ENCODE assay signal across 11 mouse cellular contexts in the genomic region with DNA sequence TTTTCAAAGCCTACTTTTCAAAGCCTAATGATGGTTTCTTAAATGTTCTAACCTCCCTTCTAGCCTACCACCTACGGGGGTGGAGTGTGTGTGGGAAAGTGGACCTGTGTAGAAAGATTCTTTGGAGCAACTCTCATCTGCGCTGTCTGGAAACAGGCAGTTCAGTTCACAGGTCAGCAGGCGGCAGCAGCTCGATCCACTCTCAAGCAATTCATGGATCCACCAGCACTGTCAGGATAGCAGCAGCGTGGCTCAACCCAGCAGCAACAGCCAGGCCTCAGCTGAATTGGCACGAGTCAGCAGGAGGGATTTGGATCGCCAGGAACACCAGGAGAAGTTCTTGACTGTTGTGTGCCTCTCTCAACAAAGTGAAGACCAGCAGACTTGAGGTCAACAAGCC. TPM values are rescaled to one million over a fixed set of nuclear protein-coding genes. Genes with fewer than 3 reads are reported as not detected.
DNase-seq lines count a peak whose midpoint lies in the region; ATAC-seq and TF ChIP-seq lines count a peak whose summit lies in the region.
"Had no signal": no experiment of that assay in that cellular context is flagged by ENCODE, and none has a peak within 500 bp of the region (broad histone marks: within the 10 kb centered on the region; RNA-seq: fewer than 3 reads in every experiment).

No protein-coding gene starts in this region.

- peak in 1 of 2 experiments; percentile 58 for DNase-seq in cerebellum, adult 2 months
- DNase-seq in cerebellum, adult 11 months, result no peak
- DNase-seq in kidney, adult 18-20 months, result peak; percentile 27
- peak; percentile 41 for DNase-seq in urinary bladder, postnatal 14 days (ENCODE audit: low spot score)
- no peak for DNase-seq in urinary bladder, adult 2 months (ENCODE audit: low spot score)
- no peak for DNase-seq in thymus, postnatal 25 days
- no peak for DNase-seq in hindbrain, embryonic 11.5 days (ENCODE audit: low spot score)

- TF ChIP-seq POLR2A in cerebellum, adult 2 months (IDR thresholded peaks at IDR 0.05; ENCODE audit: borderline replicate concordance, insufficient read depth, low read length), result no peak

- no peak for ATAC-seq in kidney, embryonic 15.5 days (replicated peaks; ENCODE audit: low FRiP score)
- ATAC-seq in hindbrain, embryonic 11.5 days (ENCODE audit: low FRiP score), result no peak
- ATAC-seq: intestine, embryonic 16.5 days had no signal

- H3K4me2 ChIP-seq in kidney, embryonic 15.5 days, result no peak overlapping the region
- no peak overlapping the region for H3K4me2 ChIP-seq in hindbrain, embryonic 11.5 days (replicated peaks; ENCODE audit: low read depth, low read length)
- H3K4me2 ChIP-seq: forebrain, embryonic 12.5 days; liver, embryonic 15.5 days had no signal

- TF ChIP-seq CTCF in cerebellum, adult 2 months (IDR thresholded peaks at IDR 0.05; ENCODE audit: borderline replicate concordance, insufficient read depth, low read depth, low read length), result peak; percentile 50

- no peak overlapping the region for H3K4me3 ChIP-seq in cerebellum, adult 2 months (replicated peaks; ENCODE audit: insufficient read depth, low read depth, low read length)
- no peak overlapping the region for H3K4me3 ChIP-seq in kidney, embryonic 15.5 days (replicated peaks)
- no peak overlapping the region for H3K4me3 ChIP-seq in hindbrain, embryonic 11.5 days (ENCODE audit: low read depth, low read length)
- H3K4me3 ChIP-seq: forebrain, embryonic 12.5 days; liver, embryonic 15.5 days had no signal

- H3K9ac ChIP-seq in kidney, embryonic 15.5 days, result no peak overlapping the region
- H3K9ac ChIP-seq in hindbrain, embryonic 11.5 days (ENCODE audit: low read depth, low read length), result no peak overlapping the region
- H3K9ac ChIP-seq: forebrain, embryonic 12.5 days; liver, embryonic 15.5 days had no signal

- no peak overlapping the region for H3K27ac ChIP-seq in cerebellum, adult 2 months (ENCODE audit: insufficient read depth, low read length)
- no peak overlapping the region for H3K27ac ChIP-seq in kidney, embryonic 15.5 days
- no peak overlapping the region for H3K27ac ChIP-seq in hindbrain, embryonic 11.5 days (ENCODE audit: low read depth, low read length)
- H3K27ac ChIP-seq: forebrain, embryonic 12.5 days; liver, embryonic 15.5 days had no signal

- H3K9me3 ChIP-seq in kidney, embryonic 15.5 days (replicated peaks), result no peaks in the 10 kb centered on the region
- H3K9me3 ChIP-seq in hindbrain, embryonic 11.5 days (ENCODE audit: control insufficient read depth, low read length), result no peaks in the 10 kb centered on the region
- H3K9me3 ChIP-seq: forebrain, embryonic 12.5 days; liver, embryonic 15.5 days had no signal

- H3K27me3 ChIP-seq in cerebellum, adult 2 months (ENCODE audit: control insufficient read depth, insufficient read depth, low read length), result no peaks in the 10 kb centered on the region
- H3K27me3 ChIP-seq in kidney, embryonic 15.5 days, result peaks cover 4% of the 10 kb centered on the region
- H3K27me3 ChIP-seq in hindbrain, embryonic 11.5 days (ENCODE audit: control insufficient read depth, insufficient read depth, low read length), result no peaks in the 10 kb centered on the region
- H3K27me3 ChIP-seq: forebrain, embryonic 12.5 days; liver, embryonic 15.5 days had no signal

- WGBS in cerebellum, adult 2 months, result 59% methylated on average over 7 of the region's 7 CpGs
- 45% methylated on average over 7 of the region's 7 CpGs for WGBS in kidney, embryonic 15.5 days
- 44% methylated on average over 7 of the region's 7 CpGs for WGBS in hindbrain, embryonic 11.5 days

- peaks cover 4% of the 10 kb centered on the region; the same call in 1 of the 2 replicates for H3K4me1 ChIP-seq in cerebellum, adult 2 months (ENCODE audit: control insufficient read depth, insufficient read depth, low read length)
- H3K4me1 ChIP-seq in kidney, embryonic 15.5 days, result no peaks in the 10 kb centered on the region
- H3K4me1 ChIP-seq in hindbrain, embryonic 11.5 days (replicated peaks; ENCODE audit: control insufficient read depth, insufficient read depth, low read length), result no peaks in the 10 kb centered on the region
- H3K4me1 ChIP-seq: forebrain, embryonic 12.5 days; liver, embryonic 15.5 days had no signal

- no peaks in the 10 kb centered on the region for H3K36me3 ChIP-seq in kidney, embryonic 15.5 days
- no peaks in the 10 kb centered on the region for H3K36me3 ChIP-seq in hindbrain, embryonic 11.5 days (ENCODE audit: control insufficient read depth, insufficient read depth, low read length)
- H3K36me3 ChIP-seq: forebrain, embryonic 12.5 days; liver, embryonic 15.5 days had no signal

RNA-seq across cellular contexts. Expression of a gene that starts 53.1 kb away (rescaled TPM):
- polyA plus RNA-seq in cerebellum, adult 2 months (2012; rRNA removed), result 76.4 and 76.5 TPM in 2 replicates
- polyA plus RNA-seq in kidney, embryonic 15.5 days (2015; fragmentation: Nextera tagmentation; extraction: Ambion mirVana), result 13.3 and 16.7 TPM in 2 replicates
- 58.8 and 65.6 TPM in 2 replicates for polyA plus RNA-seq in urinary bladder, adult 2 months (2012; rRNA removed)
- 12.4 and 16.5 TPM in 2 replicates for polyA plus RNA-seq in hindbrain, embryonic 11.5 days (2014; fragmentation: Nextera tagmentation; extraction: Ambion mirVana)

Comparison
In these comparisons a context has a peak if more than half of its experiments do, and no peak if none do; other contexts are left out.
1. DNase-seq: peak in kidney, adult 18-20 months (single experiment) and urinary bladder, postnatal 14 days (single experiment); none in cerebellum, adult 11 months (single experiment), urinary bladder, adult 2 months (single experiment), thymus, postnatal 25 days (single experiment) and hindbrain, embryonic 11.5 days (single experiment).